Mouse (Mus musculus) G1E-ER4 (cell line): ENCODE data around the gene Arhgap21. TPM values are rescaled to one million over a fixed set of nuclear protein-coding genes. Genes with fewer than 3 reads are reported as not detected.

Experiments
- GATA1 ChIP-seq: IDR thresholded peaks from one replicate; pipeline ENCODE4 v1.8.0; 2012; ENCODE audit warnings: low read length, inconsistent platforms
- polyA plus RNA-seq: library from polyadenylated mRNA; stranded (reverse); fragments of >175 nt; gene quantifications from 2 replicates; pipeline ENCODE4 v1.2.3, GENCODE M21; 2012

The Arhgap21 gene
- polyA plus RNA-seq, 1 experiment, result 30.6 TPM

DNA sequence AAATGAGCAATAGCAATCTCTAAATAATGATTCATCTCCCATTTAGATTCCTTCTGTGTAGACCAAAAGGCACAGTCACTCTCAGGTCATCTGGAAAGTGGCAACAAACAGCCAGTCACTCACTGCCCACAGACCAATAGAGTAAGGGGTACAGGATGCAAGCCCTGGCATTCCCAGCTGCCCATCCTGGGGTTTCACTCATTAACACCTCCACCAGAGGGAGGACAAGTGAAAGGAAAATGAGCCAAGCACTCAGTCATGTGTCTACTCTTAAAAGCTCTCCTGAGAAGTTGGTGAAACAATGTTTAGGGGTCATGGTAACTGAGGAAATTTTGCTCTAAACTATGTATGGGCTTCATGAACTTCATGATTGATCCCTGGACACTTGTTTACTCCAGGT, 2.9 kb upstream of the Arhgap21 start:
- no peak for TF ChIP-seq GATA1

DNA sequence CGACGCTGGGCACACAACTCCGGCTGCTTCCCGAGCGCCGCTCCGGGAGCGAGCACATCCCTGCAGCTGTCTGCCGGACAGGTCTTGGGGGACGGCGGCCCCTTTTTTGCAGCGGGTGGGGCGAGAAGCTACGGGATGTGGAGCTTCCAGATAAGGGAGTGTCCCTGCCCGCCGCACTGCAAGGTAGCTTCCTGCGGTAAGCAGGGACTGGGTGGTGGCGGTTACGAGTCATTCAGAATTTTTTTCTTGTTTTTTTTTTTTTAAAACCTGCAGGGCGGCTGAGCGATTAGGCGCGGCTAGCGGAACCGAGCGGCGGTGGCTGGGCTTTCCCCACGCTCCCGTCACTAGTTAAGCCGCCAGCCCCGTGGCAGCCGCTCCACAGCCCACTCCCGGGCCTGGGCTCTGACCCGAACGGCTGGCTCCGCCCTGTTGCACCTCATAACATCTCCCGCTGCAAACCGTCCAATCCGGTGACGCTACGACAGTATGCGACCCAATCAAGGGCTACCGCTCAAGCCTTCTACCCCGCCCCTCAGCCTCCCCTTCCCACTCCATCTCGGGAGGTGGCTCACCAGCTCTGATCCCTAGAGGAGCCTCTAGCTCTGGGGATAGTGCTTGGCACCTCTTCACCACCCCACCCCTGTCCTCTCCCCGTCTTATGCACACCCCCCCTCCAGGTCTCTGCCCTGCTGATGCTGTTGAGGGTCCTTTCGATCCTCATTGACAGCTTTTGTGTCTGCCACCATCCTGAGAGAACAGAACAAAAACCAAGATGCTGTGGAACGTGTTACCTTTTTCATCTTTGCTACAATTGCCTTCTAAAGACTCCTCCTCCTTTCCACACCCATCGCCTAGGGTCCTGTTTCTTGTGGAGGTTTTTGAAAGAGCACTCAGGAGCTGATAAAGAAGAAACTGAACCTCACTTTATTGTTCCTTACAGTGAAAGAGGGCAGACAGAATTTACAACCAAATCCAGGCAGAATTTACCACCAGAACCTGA, 820 bp upstream of the Arhgap21 start:
- TF ChIP-seq GATA1, result no peak

DNA sequence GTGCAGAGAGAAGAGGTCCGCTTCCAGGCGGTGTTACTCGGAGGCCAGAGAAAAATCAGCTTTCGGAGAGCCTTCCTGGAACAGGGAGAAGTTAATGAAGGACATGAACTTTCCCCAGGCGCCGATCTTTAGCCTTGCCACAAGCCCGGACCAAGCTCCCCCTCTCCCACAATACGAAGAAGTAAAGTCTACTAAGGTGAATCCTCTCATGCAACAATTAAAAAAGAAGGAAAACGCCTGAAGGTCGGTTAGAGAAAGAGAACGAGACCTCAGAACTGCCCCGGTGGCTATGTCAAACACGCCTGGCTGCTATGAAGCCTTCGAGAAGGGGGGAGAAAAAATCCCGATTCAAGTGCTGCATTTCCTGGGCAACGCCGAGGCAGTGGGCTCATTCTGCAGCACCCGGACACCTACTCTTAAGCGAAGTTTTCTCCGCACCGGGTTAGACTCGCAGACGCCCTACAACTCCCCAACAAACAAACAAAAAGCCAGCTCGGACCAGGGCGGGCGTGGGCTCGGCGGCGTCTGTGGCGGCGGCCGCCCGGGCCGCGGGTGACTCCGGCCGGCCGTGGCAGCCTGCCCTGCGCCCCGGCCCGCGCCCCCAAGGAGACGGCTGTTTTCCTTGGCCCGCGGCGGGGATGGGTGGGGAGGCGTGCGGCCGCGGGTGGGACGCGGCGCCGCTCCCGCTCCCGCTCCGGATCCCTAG, 882 bp downstream of the Arhgap21 start:
- no peak for TF ChIP-seq GATA1

DNA sequence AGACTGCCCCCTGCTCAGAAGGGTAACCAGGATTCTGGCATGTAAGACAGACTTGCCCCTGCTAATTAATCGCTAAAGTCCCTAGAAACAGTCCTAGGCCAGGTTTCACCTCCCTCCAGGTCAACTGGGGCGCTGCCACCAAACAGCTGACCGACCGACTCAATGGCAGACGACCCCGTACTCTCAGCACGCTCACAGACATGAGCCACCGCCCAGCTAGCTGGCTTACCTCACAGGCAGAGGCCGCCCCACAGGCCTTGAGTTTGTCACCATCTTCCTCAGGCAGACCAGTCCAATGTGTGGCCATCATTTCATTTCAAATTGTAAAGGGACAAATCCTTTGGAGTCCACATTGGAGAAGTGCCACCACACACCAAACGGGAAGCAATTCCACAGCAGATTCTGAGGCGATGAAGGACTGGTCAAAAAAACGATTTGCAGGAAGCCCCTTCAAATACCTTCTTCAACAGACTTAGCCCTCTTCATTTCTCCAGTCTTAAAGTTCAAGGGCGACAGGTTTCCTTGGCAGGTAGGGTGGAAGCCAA, 1.5 kb downstream of the Arhgap21 start:
- no peak for TF ChIP-seq GATA1

DNA sequence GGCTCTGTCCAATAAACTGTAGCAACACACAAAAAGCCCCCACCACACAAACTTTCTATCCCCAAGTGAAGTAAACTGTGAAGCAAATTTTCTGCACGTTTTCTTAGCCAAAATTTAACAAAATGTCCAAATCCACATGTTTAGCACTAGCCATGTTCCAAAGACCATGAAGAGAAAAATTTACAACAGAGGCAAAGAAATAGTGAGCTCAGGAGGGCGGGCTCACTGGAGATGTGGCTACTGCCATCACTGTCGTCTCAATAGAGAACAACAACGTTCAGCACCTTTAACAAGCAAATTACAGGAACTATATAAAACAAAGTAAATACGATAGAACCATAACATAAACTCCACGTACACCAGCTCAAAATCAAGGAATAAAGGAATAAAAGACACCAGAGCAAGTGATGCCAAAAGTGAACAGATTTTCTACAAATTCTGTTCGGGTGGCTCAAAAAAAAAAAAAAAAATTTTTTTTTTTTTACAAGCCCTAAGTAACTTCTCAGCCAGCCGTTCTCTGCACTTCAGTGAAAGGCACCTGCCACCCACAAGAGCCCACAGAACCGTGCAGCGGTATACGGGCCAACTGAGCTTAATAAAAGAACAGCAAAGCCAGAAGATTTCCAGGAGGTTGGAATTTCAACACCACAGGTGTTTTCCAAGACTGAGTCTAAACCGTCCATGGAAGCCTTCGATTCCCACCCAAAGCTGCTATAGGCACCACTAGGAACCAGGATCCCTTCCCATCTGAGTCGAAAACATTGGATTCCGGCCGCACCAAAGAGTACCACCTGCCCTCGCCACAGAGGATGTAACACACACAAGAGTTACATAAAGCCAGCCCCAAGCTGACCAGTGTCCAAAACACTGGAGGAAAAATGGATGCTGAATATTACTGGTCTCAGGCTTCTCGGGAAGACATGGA, 2.2 kb downstream of the Arhgap21 start:
- TF ChIP-seq GATA1, result no peak

DNA sequence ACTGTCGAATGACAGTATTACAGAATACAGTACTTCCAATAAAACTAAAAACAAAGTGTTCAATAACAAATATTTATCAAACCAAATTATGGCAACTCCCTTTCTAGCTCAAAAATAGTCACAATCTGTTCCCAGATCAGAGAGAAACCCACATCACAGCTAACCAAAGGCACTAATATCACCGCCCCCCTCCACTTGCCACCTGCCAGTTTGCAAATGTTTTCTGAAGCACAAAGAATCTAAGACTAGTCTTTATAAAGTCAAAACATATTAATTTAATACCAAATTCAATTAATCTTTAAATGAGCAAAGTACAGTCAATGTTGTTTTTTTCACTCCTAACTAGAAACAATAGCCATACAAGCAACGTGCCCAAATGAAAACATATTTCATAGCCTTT, 3.3 kb downstream of the Arhgap21 start:
- TF ChIP-seq GATA1, result no peak

DNA sequence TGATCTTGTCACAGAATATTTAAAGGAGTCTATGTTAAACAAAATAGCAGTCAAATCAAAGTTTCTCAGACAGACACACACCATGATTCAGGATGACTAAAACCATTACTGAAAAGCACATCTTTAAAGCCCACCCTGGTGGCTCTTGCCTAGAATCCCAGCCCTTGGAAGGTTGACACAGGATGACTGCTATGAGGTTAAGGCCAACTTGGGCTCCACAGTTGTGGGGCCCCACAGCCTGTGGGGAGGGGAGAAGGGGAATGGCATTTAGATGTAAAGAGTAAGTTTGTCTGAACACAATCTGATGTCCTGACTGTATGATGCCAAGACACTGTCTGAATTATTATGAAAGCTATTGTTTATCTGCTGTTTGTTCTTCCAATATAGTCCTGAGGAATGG, 4.2 kb downstream of the Arhgap21 start:
- no peak for TF ChIP-seq GATA1

DNA sequence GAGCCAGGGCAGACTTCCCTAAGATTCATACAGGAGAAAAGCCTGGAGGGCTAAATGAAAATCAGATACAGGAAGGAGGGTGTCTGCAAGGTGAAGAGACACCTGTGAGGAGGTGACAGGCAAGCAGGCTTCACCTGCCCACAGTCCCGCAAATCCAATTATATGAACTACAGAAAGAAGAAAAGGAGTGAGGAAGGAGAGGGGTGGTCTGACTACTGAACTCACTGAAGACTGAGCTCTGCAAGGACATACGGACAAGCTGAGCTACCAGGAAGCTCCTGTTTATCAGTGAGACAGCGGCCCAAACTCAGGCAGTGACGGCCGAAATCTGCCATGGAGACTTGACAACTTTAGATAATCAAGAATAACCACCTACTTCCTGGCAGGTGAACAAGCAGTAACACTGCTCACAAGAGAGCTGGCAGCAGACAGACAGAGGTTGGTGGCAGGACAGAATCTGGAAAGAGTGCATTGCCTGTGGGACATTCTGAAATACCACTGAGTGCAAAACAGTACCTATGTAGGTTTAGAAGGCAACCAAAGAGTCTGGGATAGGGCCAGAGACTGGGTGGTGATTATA, 5.4 kb downstream of the Arhgap21 start:
- no peak for TF ChIP-seq GATA1

DNA sequence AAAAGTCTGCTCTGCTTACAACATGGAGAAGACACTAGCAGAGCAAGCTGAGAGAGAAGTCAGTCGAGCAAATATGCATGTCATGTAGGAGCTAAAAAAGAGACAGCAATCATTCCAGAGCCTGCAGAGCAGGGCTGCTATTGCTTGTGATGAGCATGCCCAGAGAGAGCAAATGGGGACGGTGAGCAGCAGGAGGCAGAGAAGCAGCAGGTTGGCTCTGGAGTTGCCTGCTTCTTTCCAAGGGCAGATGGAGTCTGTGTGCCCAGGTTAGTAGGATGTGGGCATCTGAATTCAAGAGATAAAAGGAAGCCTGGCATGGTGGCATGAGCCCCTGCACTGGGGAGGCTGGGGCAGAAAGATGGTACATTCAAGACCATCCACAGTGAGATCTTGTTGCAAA, 6.4 kb downstream of the Arhgap21 start:
- no peak for TF ChIP-seq GATA1

DNA sequence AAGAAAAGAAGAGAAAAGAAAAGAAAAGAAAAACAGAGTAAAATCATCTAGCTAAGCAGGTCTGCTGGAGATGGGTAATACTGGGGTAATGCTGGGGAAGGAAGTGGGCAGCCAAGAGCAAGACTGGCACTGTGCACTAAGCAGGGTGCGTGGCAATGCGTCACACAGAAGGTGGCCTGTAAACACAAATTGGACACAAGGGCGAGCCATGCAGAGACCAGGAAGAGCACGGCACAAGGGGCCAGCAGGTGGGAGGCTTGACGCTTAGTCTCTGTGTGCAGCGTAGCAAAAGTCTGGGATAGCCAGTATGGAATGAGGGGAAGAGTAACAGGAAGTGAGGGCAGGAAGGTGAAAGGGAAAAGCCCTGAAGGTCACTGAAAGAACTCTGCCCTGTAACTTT, 6.9 kb downstream of the Arhgap21 start:
- TF ChIP-seq GATA1, result no peak

DNA sequence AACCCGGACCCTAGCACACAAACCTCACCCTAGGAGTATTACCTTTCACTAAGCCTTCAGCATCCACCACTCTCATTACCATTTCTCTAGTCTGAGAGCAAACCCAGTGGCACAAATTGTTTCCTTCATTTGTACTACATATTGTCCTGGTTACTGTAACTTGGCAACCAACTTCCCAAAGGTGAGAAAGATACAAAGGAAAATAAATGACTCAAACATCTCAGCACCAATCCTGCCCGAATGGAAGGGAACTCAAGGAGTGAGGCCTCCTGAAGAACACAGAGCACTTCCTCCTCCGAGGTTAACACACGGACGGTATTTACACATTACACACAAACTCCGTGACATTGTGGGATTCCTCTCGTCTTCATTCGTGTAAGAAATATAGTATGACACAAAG, 7.4 kb downstream of the Arhgap21 start:
- no peak for TF ChIP-seq GATA1

DNA sequence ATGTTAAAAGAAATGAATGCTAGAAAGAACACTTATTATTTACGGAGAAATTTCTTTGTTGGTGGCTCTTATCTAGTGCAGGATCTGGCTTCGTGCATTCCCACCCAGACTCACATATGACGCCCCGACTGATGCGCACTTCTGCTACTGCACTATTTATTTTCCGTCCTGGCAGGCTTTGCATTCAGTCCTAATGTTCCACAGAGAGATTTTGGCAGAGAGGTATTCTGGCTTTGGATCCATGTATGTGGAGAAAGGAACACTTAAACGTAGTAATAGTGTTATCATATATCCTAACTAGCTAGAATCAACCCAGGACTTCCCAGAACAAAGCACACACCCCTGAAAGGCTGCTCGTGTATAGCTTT, 8.0 kb downstream of the Arhgap21 start:
- no peak for TF ChIP-seq GATA1

DNA sequence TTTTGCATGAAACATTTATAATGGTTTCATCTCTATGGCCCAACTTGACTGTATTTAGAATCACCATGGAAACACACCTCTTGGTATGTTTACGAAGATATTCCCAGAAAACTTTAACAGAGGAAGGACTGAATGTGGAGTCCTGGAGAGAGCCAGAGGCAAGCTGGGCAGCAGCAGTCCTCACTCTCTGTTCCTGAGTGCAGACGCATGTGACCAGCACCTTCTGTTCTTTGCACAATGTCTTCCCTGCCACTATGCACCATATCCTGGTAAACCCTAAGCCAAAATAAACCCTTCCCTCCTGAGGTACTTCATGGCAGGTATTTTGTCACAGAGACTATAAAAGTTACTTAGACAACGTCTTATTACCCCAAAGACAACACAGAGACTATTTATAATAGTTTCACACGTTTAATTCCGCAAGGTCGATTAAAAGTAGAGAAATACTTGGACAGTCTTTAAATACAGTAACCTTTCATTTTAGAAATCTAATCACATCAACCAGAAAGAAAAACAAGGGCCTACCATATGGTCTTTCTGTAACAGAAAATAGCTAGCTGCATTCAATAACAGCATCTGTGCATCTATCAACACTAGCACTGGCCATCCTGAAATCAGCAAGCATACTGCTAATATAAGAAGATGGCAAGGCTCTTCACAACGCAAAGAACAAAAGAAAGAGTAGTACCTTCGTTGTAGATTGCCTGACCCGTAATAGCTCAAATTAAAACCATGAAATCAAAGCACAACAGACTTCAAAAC, 8.6 kb downstream of the Arhgap21 start:
- no peak for TF ChIP-seq GATA1

DNA sequence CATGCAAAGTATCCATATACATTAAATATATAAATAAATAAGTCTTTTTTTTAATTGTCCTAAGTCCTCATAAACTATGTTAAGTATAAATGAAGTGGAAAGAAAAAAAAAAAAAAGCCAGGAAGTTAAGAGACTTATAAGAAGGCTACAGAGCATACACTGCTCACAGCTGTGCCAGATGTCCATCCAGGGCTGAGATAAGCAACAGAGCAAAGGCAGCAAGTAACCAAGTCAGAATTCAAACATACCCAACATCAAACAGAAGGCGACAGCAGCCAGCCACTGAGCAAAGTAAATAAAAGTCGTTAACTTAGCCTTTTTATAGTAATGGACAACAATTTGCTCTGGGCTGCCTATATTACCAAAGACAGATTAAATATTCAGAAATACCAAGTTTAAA, 9.6 kb downstream of the Arhgap21 start:
- TF ChIP-seq GATA1, result no peak
